ENCODE assay signal across 16 mouse cellular contexts in genomic region chr10:12673309-12673708, GRCm38 (mm10).
"Had no signal": no experiment of that assay in that cellular context is flagged by ENCODE, and none has a peak within 500 bp of the region (broad histone marks: within the 10 kb centered on the region; RNA-seq: fewer than 3 reads in every experiment).

No protein-coding gene starts in this region.

- H3K9me3 ChIP-seq: liver, embryonic 13.5 days; liver, embryonic 15.5 days; megakaryocyte, embryonic 14.5 days; midbrain, embryonic 13.5 days; midbrain, embryonic 15.5 days; neural tube, embryonic 12.5 days; stomach, embryonic 15.5 days had no signal

- H3K4me3 ChIP-seq: liver, embryonic 13.5 days; liver, embryonic 15.5 days; megakaryocyte, embryonic 14.5 days; midbrain, embryonic 13.5 days; midbrain, embryonic 15.5 days; neural tube, embryonic 12.5 days; stomach, embryonic 15.5 days had no signal

- H3K27ac ChIP-seq: liver, embryonic 13.5 days; liver, embryonic 15.5 days; macrophage; midbrain, embryonic 13.5 days; midbrain, embryonic 15.5 days; neural tube, embryonic 12.5 days; stomach, embryonic 15.5 days; stomach, postnatal 0 days had no signal

- H3K27me3 ChIP-seq: liver, embryonic 13.5 days; liver, embryonic 15.5 days; megakaryocyte, embryonic 14.5 days; midbrain, embryonic 13.5 days; midbrain, embryonic 15.5 days; neural tube, embryonic 12.5 days; stomach, embryonic 15.5 days had no signal

- H3K4me1 ChIP-seq: liver, embryonic 13.5 days; liver, embryonic 15.5 days; megakaryocyte, embryonic 14.5 days; midbrain, embryonic 13.5 days; midbrain, embryonic 15.5 days; neural tube, embryonic 12.5 days; stomach, embryonic 15.5 days had no signal

- ATAC-seq: liver, postnatal 0 days; midbrain, embryonic 13.5 days; midbrain, embryonic 15.5 days had no signal

- H3K9ac ChIP-seq: liver, embryonic 13.5 days; liver, embryonic 15.5 days; liver, postnatal 0 days; midbrain, embryonic 13.5 days; midbrain, embryonic 15.5 days; neural tube, embryonic 12.5 days; stomach, embryonic 15.5 days had no signal

- H3K4me2 ChIP-seq: liver, embryonic 11.5 days; liver, embryonic 13.5 days; liver, embryonic 15.5 days; midbrain, embryonic 11.5 days; midbrain, embryonic 13.5 days; midbrain, embryonic 15.5 days; neural tube, embryonic 12.5 days; stomach, embryonic 15.5 days had no signal

- DNase-seq: liver, embryonic 13.5 days; liver, postnatal 0 days; right cerebral cortex, postnatal 14 days; thymus, adult 2 months; thymus, postnatal 25 days; thymus, postnatal 4 days had no signal

- H3K36me3 ChIP-seq: liver, embryonic 15.5 days; midbrain, embryonic 13.5 days; midbrain, embryonic 15.5 days; neural tube, embryonic 12.5 days had no signal
